Mouse (Mus musculus) brain, embryonic 14.5 days (tissue): ENCODE data around the gene Gm47841.

ENCODE experiments used
- CTCF ChIP-seq: fragments of 200-500 bp; IDR thresholded peaks from 2 replicates; pipeline ENCODE4 v1.5.1; 2012; ENCODE audit warnings: inconsistent platforms, mild to moderate bottlenecking, moderate library complexity, borderline replicate concordance; ENCODE audit not compliant: insufficient read depth, insufficient read length; ENCODE audit errors: extremely low read depth
- POLR2A ChIP-seq: fragments of 200-500 bp; IDR thresholded peaks from 2 replicates; pipeline ENCODE4 v1.6.1; 2012; ENCODE audit warnings: mild to moderate bottlenecking, inconsistent platforms, borderline replicate concordance; ENCODE audit not compliant: poor library complexity, insufficient read depth, insufficient read length, severe bottlenecking; ENCODE audit errors: extremely low read depth

GRCm38 (mm10) chr15:101078731-101079156, 31.5 kb upstream of the Gm47841 start:
- TF ChIP-seq POLR2A (no peak), CTCF (no peak)
